In the genomic region with DNA sequence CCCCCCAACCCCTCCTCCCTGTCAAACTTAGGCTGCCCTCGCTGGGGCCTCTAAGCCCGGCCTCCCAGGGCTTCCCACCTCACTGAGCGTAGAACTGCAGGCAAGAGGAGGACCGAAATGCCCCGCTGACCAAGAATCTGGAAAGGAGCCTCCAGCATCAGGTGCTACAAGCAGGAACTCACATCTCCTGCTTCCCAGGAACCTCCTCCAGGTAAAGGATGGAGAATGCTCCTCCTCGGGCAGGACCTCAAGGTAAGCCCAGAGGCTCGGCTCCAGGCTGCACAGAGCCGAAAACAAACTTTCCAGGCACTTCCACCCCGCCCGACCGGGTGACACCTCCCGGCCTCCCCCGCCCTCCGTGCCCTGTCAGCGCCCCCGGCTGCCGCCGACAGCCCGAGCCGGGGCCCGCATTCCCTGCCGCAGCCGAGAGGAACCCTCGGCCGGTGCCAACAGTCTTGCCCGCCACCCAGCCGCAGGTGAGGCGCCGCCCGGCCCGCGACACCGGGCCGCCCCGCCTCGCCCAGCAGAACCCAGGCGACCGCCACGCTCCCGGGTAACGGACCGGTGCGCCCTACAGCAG, we compare ENCODE assay signal across 8 mouse cellular contexts. TPM values are rescaled to one million over a fixed set of nuclear protein-coding genes. Genes with fewer than 3 reads are reported as not detected.
DNase-seq lines count a peak whose midpoint lies in the region; ATAC-seq lines count a peak whose summit lies in the region.

No protein-coding gene starts in this region.

- H3K9ac ChIP-seq in heart, embryonic 11.5 days (ENCODE audit: low read depth, low read length) = peak overlapping the region; percentile 90
- H3K9ac ChIP-seq in embryonic facial prominence, embryonic 14.5 days (ENCODE audit: low read depth, low read length) = peak overlapping the region; percentile 93
- peak overlapping the region; percentile 97 for H3K9ac ChIP-seq in liver, embryonic 13.5 days

- H3K27ac ChIP-seq in heart, embryonic 11.5 days (ENCODE audit: low read depth, low read length) = peak overlapping the region; percentile 87
- peak overlapping the region; percentile 87 for H3K27ac ChIP-seq in embryonic facial prominence, embryonic 14.5 days (replicated peaks; ENCODE audit: low read depth, low read length)
- peak overlapping the region; percentile 92 for H3K27ac ChIP-seq in liver, embryonic 13.5 days

- H3K9me3 ChIP-seq in heart, embryonic 11.5 days (replicated peaks; ENCODE audit: control insufficient read depth, low read length) = no peaks in the 10 kb centered on the region
- no peaks in the 10 kb centered on the region for H3K9me3 ChIP-seq in embryonic facial prominence, embryonic 14.5 days (ENCODE audit: control insufficient read depth, low read length)
- no peaks in the 10 kb centered on the region for H3K9me3 ChIP-seq in liver, embryonic 13.5 days (replicated peaks)

- no peaks in the 10 kb centered on the region for H3K36me3 ChIP-seq in heart, embryonic 11.5 days (ENCODE audit: control insufficient read depth, insufficient read depth, low read length)
- no peaks in the 10 kb centered on the region for H3K36me3 ChIP-seq in embryonic facial prominence, embryonic 14.5 days (ENCODE audit: control insufficient read depth, insufficient read depth, low read length)
- no peaks in the 10 kb centered on the region for H3K36me3 ChIP-seq in liver, embryonic 13.5 days

- peaks cover 11% of the 10 kb centered on the region for H3K4me1 ChIP-seq in heart, embryonic 11.5 days (ENCODE audit: control insufficient read depth, insufficient read depth, low read length)
- peaks cover 7% of the 10 kb centered on the region for H3K4me1 ChIP-seq in embryonic facial prominence, embryonic 14.5 days (ENCODE audit: control insufficient read depth, insufficient read depth, low read length)
- H3K4me1 ChIP-seq in liver, embryonic 13.5 days (replicated peaks) = peaks cover 51% of the 10 kb centered on the region

- no peaks in the 10 kb centered on the region for H3K27me3 ChIP-seq in heart, embryonic 11.5 days (ENCODE audit: control insufficient read depth, insufficient read depth, low read length)
- no peaks in the 10 kb centered on the region for H3K27me3 ChIP-seq in embryonic facial prominence, embryonic 14.5 days (replicated peaks; ENCODE audit: control insufficient read depth, insufficient read depth, low read length)
- H3K27me3 ChIP-seq in liver, embryonic 13.5 days = no peaks in the 10 kb centered on the region

- DNase-seq in heart, postnatal 10 days = no peak
- peak; percentile 63 for DNase-seq in MN1 (ENCODE audit: low spot score)
- DNase-seq in embryonic facial prominence, embryonic 14.5 days (ENCODE audit: low spot score) = peak; percentile 52
- peak; percentile 72 for DNase-seq in induced T-regulatory cell, adult 2 months (ENCODE audit: low read depth)
- DNase-seq in liver, embryonic 13.5 days = peak; percentile 45
- DNase-seq in ovary, postnatal 36 days (ENCODE audit: low spot score) = peak; percentile 42
- no peak for DNase-seq in layer of hippocampus, postnatal 25 days (ENCODE audit: extremely low spot score in 1 of 2, low spot score in 1 of 2)

- H3K4me3 ChIP-seq in heart, embryonic 11.5 days (ENCODE audit: low read depth, low read length) = peak overlapping the region; percentile 98
- H3K4me3 ChIP-seq in embryonic facial prominence, embryonic 14.5 days (ENCODE audit: low read depth, low read length) = peak overlapping the region; percentile 97
- peak overlapping the region; percentile 99 for H3K4me3 ChIP-seq in liver, embryonic 13.5 days (replicated peaks)

- intact Hi-C loops in heart, postnatal 10 days (cut with DNase I) = no loop called here

- under 1% methylated on average over 33 of the region's 43 CpGs for WGBS in heart, embryonic 11.5 days (ENCODE audit: insufficient replicate concordance)
- 0% methylated on average over 13 of the region's 43 CpGs for WGBS in embryonic facial prominence, embryonic 14.5 days
- WGBS in liver, embryonic 13.5 days (ENCODE audit: insufficient replicate concordance) = under 1% methylated on average over 40 of the region's 43 CpGs

- H3K4me2 ChIP-seq in heart, embryonic 11.5 days = peak overlapping the region; percentile 88
- peak overlapping the region; percentile 81 for H3K4me2 ChIP-seq in embryonic facial prominence, embryonic 14.5 days (ENCODE audit: low read depth, low read length)
- peak overlapping the region; percentile 83 for H3K4me2 ChIP-seq in liver, embryonic 13.5 days

- peak; percentile 60 for ATAC-seq in heart, embryonic 11.5 days (replicated peaks; ENCODE audit: insufficient number of reproducible peaks, low FRiP score, low TSS enrichment)
- peak; percentile 58 for ATAC-seq in embryonic facial prominence, embryonic 14.5 days (ENCODE audit: low read depth)
- peak; percentile 61 for ATAC-seq in liver, embryonic 13.5 days (ENCODE audit: low read depth)

RNA-seq across cellular contexts. Expression of a gene that starts 9.8 kb away (rescaled TPM):
- 45.2 and 45.9 TPM in 2 replicates for polyA plus RNA-seq in heart, embryonic 11.5 days (2014; fragmentation: Nextera tagmentation; extraction: Ambion mirVana)
- 10 to 100 TPM; 49.4 to 52.9 TPM for total RNA-seq in heart, postnatal 10 days (2021)
- polyA plus RNA-seq in embryonic facial prominence, embryonic 14.5 days (2014; fragmentation: Nextera tagmentation; extraction: Ambion mirVana) = 40.6 and 46.3 TPM in 2 replicates
- polyA plus RNA-seq in liver, embryonic 13.5 days (2015; fragmentation: Nextera tagmentation; extraction: Ambion mirVana) = 26.8 and 34.0 TPM in 2 replicates
- 100 to 1,000 TPM; 102 to 108 TPM for total RNA-seq in layer of hippocampus, postnatal 25 days (2021)

RNA-seq across cellular contexts. Expression of a gene that starts 22.6 kb away (rescaled TPM):
- polyA plus RNA-seq in heart, embryonic 11.5 days (2014; fragmentation: Nextera tagmentation; extraction: Ambion mirVana) = 28.3 and 31.0 TPM in 2 replicates
- 10 to 100 TPM; 20.7 to 22.8 TPM for total RNA-seq in heart, postnatal 10 days (2021)
- polyA plus RNA-seq in embryonic facial prominence, embryonic 14.5 days (2014; fragmentation: Nextera tagmentation; extraction: Ambion mirVana) = 28.3 and 33.3 TPM in 2 replicates
- polyA plus RNA-seq in liver, embryonic 13.5 days (2015; fragmentation: Nextera tagmentation; extraction: Ambion mirVana) = 18.6 and 20.8 TPM in 2 replicates
- total RNA-seq in layer of hippocampus, postnatal 25 days (2021) = 10 to 100 TPM; 36.3 to 38.4 TPM

RNA-seq across cellular contexts. Expression of a gene that starts 28.6 kb away (rescaled TPM):
- polyA plus RNA-seq in heart, embryonic 11.5 days (2014; fragmentation: Nextera tagmentation; extraction: Ambion mirVana) = 552 and 561 TPM in 2 replicates
- total RNA-seq in heart, postnatal 10 days (2021) = 100 to 1,000 TPM; 275 to 284 TPM
- polyA plus RNA-seq in embryonic facial prominence, embryonic 14.5 days (2014; fragmentation: Nextera tagmentation; extraction: Ambion mirVana) = 573 and 574 TPM in 2 replicates
- polyA plus RNA-seq in liver, embryonic 13.5 days (2015; fragmentation: Nextera tagmentation; extraction: Ambion mirVana) = 348 and 367 TPM in 2 replicates
- 1,000 to 10,000 TPM; 1,231 to 1,342 TPM for total RNA-seq in layer of hippocampus, postnatal 25 days (2021)

Comparison
In these comparisons a context has a peak if more than half of its experiments do, and no peak if none do; other contexts are left out.
1. DNase-seq: peak in MN1 (single experiment), embryonic facial prominence, embryonic 14.5 days (single experiment), induced T-regulatory cell, adult 2 months (single experiment), liver, embryonic 13.5 days (single experiment) and ovary, postnatal 36 days (single experiment); none in heart, postnatal 10 days (0 of 2) and layer of hippocampus, postnatal 25 days (0 of 2).
2. Peak in every context shown above with its lines, with median percentiles within 50 percentile points of each other: ATAC-seq, H3K27ac ChIP-seq, H3K4me2 ChIP-seq, H3K4me3 ChIP-seq and H3K9ac ChIP-seq.